ENCODE assay signal across 11 mouse cellular contexts in genomic region chr5:113841243-113842225, GRCm38 (mm10). TPM values are rescaled to one million over a fixed set of nuclear protein-coding genes. Genes with fewer than 3 reads are reported as not detected.
DNase-seq lines count a peak whose midpoint lies in the region; ATAC-seq and TF ChIP-seq lines count a peak whose summit lies in the region.
"Had no signal": no experiment of that assay in that cellular context is flagged by ENCODE, and none has a peak within 500 bp of the region (broad histone marks: within the 10 kb centered on the region; RNA-seq: fewer than 3 reads in every experiment).

No protein-coding gene starts in this region.

- H3K27me3 ChIP-seq in spleen, adult 2 months (ENCODE audit: control insufficient read depth, insufficient read depth, low read length), result no peaks in the 10 kb centered on the region
- H3K27me3 ChIP-seq in kidney, adult 2 months (replicated peaks; ENCODE audit: control insufficient read depth, insufficient read depth, low read length), result no peaks in the 10 kb centered on the region
- H3K27me3 ChIP-seq: heart, embryonic 15.5 days; limb, embryonic 15.5 days had no signal

- no peak overlapping the region for H3K4me3 ChIP-seq in spleen, adult 2 months (ENCODE audit: extremely low read depth, insufficient read depth, insufficient read length)
- H3K4me3 ChIP-seq in cortical plate, adult 2 months (ENCODE audit: insufficient read depth, low read length), result no peak overlapping the region
- H3K4me3 ChIP-seq in kidney, adult 2 months (ENCODE audit: insufficient read depth, low read depth, low read length), result no peak overlapping the region
- H3K4me3 ChIP-seq: heart, embryonic 15.5 days; limb, embryonic 15.5 days had no signal

- 44% methylated on average over 23 of the region's 23 CpGs for WGBS in spleen, adult 2 months
- 63% methylated on average over 23 of the region's 23 CpGs for WGBS in kidney, adult 2 months

- peaks cover 16% of the 10 kb centered on the region; the same call in 1 of the 2 replicates for H3K4me1 ChIP-seq in spleen, adult 2 months (ENCODE audit: control insufficient read depth, insufficient read depth, insufficient read length)
- no peaks in the 10 kb centered on the region for H3K4me1 ChIP-seq in cortical plate, adult 2 months (ENCODE audit: control insufficient read depth, insufficient read depth, low read length)
- no peaks in the 10 kb centered on the region for H3K4me1 ChIP-seq in kidney, adult 2 months (ENCODE audit: control insufficient read depth, insufficient read depth, low read length)
- H3K4me1 ChIP-seq: heart, embryonic 15.5 days; limb, embryonic 15.5 days had no signal

- peak overlapping the region; percentile 78 for H3K27ac ChIP-seq in spleen, adult 2 months (ENCODE audit: insufficient read depth, low read length)
- H3K27ac ChIP-seq in cortical plate, adult 2 months (ENCODE audit: insufficient read depth, low read length), result peak overlapping the region; percentile 28; the same call in 1 of the 2 replicates
- H3K27ac ChIP-seq in kidney, adult 2 months (ENCODE audit: insufficient read depth, low read depth, low read length), result no peak overlapping the region
- H3K27ac ChIP-seq: heart, embryonic 15.5 days; limb, embryonic 15.5 days had no signal

- TF ChIP-seq CTCF in spleen, adult 2 months (IDR thresholded peaks at IDR 0.05; ENCODE audit: extremely low read depth, insufficient read depth, insufficient read length, insufficient replicate concordance), result no peak
- TF ChIP-seq CTCF in cortical plate, adult 2 months (IDR thresholded peaks at IDR 0.05; ENCODE audit: extremely low read depth, insufficient read depth, low read length), result no peak
- no peak for TF ChIP-seq CTCF in kidney, adult 2 months (conservative IDR thresholded peaks at IDR 0.05; ENCODE audit: insufficient read depth, insufficient read length, low read depth, low read length)

- ATAC-seq in neutrophil, adult 5-6 weeks (ENCODE audit: extremely low read depth, insufficient number of reproducible peaks, low FRiP score, poor library complexity, severe bottlenecking), result peak; percentile 88

- DNase-seq in gastrocnemius, postnatal 10 days, result peak; percentile 6
- no peak for DNase-seq in gastrocnemius, postnatal 14 days
- no peak for DNase-seq in spleen, adult 2 months (ENCODE audit: low read depth in 1 of 2, low spot score in 2 of 2)
- DNase-seq in spleen, adult 12 weeks (ENCODE audit: low spot score), result no peak
- DNase-seq in kidney, adult 2 months, result no peak
- DNase-seq in cerebellum, postnatal 25 days, result no peak
- DNase-seq: kidney, adult 11 months had no signal

- H3K36me3 ChIP-seq in spleen, adult 2 months (ENCODE audit: control insufficient read depth, insufficient read depth, low read length), result peaks cover 16% of the 10 kb centered on the region
- H3K36me3 ChIP-seq in kidney, adult 2 months (ENCODE audit: control insufficient read depth, insufficient read depth, low read length), result 0 out of 2 replicates have a peak, but pooled peaks cover 2% of the 10 kb centered on the region

- no peak for TF ChIP-seq POLR2A in spleen, adult 2 months (IDR thresholded peaks at IDR 0.05; ENCODE audit: low read depth, low read length)
- TF ChIP-seq POLR2A in cortical plate, adult 2 months (IDR thresholded peaks at IDR 0.05; ENCODE audit: extremely low read depth, insufficient read depth, low read length), result no peak
- TF ChIP-seq POLR2A in kidney, adult 2 months (IDR thresholded peaks at IDR 0.05; ENCODE audit: low read depth, low read length), result no peak

- intact Hi-C loops in gastrocnemius, postnatal 14 days (cut with DNase I; ENCODE audit: low total_unique reads), result no loop called here

RNA-seq across cellular contexts. Expression of gene Selplg, which starts 9.1 kb away (rescaled TPM):
- 1 to 10 TPM; 1.8 to 3.3 TPM for total RNA-seq in gastrocnemius, postnatal 10 days (2021)
- 1 to 10 TPM; 1.1 TPM for total RNA-seq in gastrocnemius, postnatal 14 days (2021)
- polyA plus RNA-seq in spleen, adult 2 months (2012; rRNA removed), result 274 and 338 TPM in 2 replicates
- polyA plus RNA-seq in cortical plate, adult 2 months (2012; rRNA removed), result 43.5 TPM in 2 replicates
- total RNA-seq in neutrophil, adult 5-6 weeks (2017), result 568 and 590 TPM in 2 replicates
- 9.6 and 20.5 TPM in 2 replicates for polyA plus RNA-seq in kidney, adult 2 months (2012; rRNA removed)

RNA-seq across cellular contexts. Expression of gene Tmem119, which starts 41.2 kb away (rescaled TPM):
- total RNA-seq in gastrocnemius, postnatal 10 days (2021), result 10 to 100 TPM; 13.0 to 23.1 TPM
- total RNA-seq in gastrocnemius, postnatal 14 days (2021), result 10 to 100 TPM in 1 of 2 experiments, 1 to 10 TPM in 1; 5.8 to 11.2 TPM
- polyA plus RNA-seq in spleen, adult 2 months (2012; rRNA removed), result 3.0 and 4.8 TPM in 2 replicates
- 25.4 and 26.0 TPM in 2 replicates for polyA plus RNA-seq in cortical plate, adult 2 months (2012; rRNA removed)
- 0.23 TPM in 1 of 2 replicates, not detected in the other for total RNA-seq in neutrophil, adult 5-6 weeks (2017)
- 14.8 and 19.0 TPM in 2 replicates for polyA plus RNA-seq in kidney, adult 2 months (2012; rRNA removed)

Comparison
In these comparisons a context has a peak if more than half of its experiments do, and no peak if none do; other contexts are left out.
1. RNA of gene Selplg, which starts 9.1 kb away (total RNA-seq): 568 to 590 TPM in neutrophil, adult 5-6 weeks; 1.8 to 3.3 TPM in gastrocnemius, postnatal 10 days and 1.1 TPM in gastrocnemius, postnatal 14 days; every median in the first group is over 100 times any median in the second.